Mouse (Mus musculus) splenic B cell, adult 2 months (primary cell): ENCODE results near the gene Met.

Experiments used
- DNase-seq: peaks from one replicate; pipeline ENCODE4 v3.0.0-alpha.2; 2011; ENCODE audit warnings: low read depth, low spot score
- H3K27me3 ChIP-seq: 2 replicates; pipeline ENCODE4 v1.6.1; 2012; ENCODE audit warnings: mild to moderate bottlenecking, low read length, moderate library complexity, mixed read lengths; ENCODE audit not compliant: control insufficient read depth, poor library complexity, insufficient read depth, severe bottlenecking
- H3K36me3 ChIP-seq: 2 replicates; pipeline ENCODE4 v1.6.1; 2012; ENCODE audit warnings: mild to moderate bottlenecking, low read length, moderate library complexity, mixed read lengths; ENCODE audit not compliant: control insufficient read depth, poor library complexity, insufficient read depth, severe bottlenecking

The Met gene

GRCm38 (mm10) chr6:17589953-17590627 lies 126.5 kb downstream of the Met start:
- H3K27me3 ChIP-seq: no peaks in the 10 kb centered on the region
- no peak for DNase-seq

GRCm38 (mm10) chr6:17593971-17594370 lies 130.4 kb downstream of the Met start:
- Histone ChIP-seq H3K27me3 (no peaks in the 10 kb centered on the region), H3K36me3 (no peaks in the 10 kb centered on the region)
- DNase-seq: no peak

More at GRCm38 (mm10) chr6:17589953-17590627, 126.5 kb downstream of the Met start:
- no peaks in the 10 kb centered on the region for H3K36me3 ChIP-seq

- DNase-seq: no peak
- Histone ChIP-seq H3K36me3 (no peaks in the 10 kb centered on the region), H3K27me3 (no peaks in the 10 kb centered on the region)
Measured at GRCm38 (mm10) chr6:17595712-17596462, 132.3 kb downstream of the Met start.

- Histone ChIP-seq H3K27me3 (no peaks in the 10 kb centered on the region), H3K36me3 (no peaks in the 10 kb centered on the region)
- no peak for DNase-seq
Measured at GRCm38 (mm10) chr6:17599373-17599772, 135.8 kb downstream of the Met start.

- DNase-seq: no peak
Measured at GRCm38 (mm10) chr6:17601526-17601925, 137.9 kb downstream of the Met start.

GRCm38 (mm10) chr6:17606915-17607314 lies 143.3 kb downstream of the Met start:
- Histone ChIP-seq H3K36me3 (no peaks in the 10 kb centered on the region), H3K27me3 (no peaks in the 10 kb centered on the region)
- DNase-seq: no peak

More at GRCm38 (mm10) chr6:17601526-17601925, 137.9 kb downstream of the Met start:
- Histone ChIP-seq H3K36me3 (no peaks in the 10 kb centered on the region), H3K27me3 (no peaks in the 10 kb centered on the region)

- Histone ChIP-seq H3K27me3 (no peaks in the 10 kb centered on the region), H3K36me3 (no peaks in the 10 kb centered on the region)
- peak; percentile 53 for DNase-seq
Measured at GRCm38 (mm10) chr6:17611352-17612010, 147.9 kb downstream of the Met start.

GRCm38 (mm10) chr6:17612652-17613051 lies 149.1 kb downstream of the Met start:
- no peak for DNase-seq
- no peaks in the 10 kb centered on the region for H3K36me3 ChIP-seq

GRCm38 (mm10) chr6:17620823-17621222 lies 157.2 kb downstream of the Met start:
- Histone ChIP-seq H3K36me3 (no peaks in the 10 kb centered on the region), H3K27me3 (no peaks in the 10 kb centered on the region)
- no peak for DNase-seq

More at GRCm38 (mm10) chr6:17612652-17613051, 149.1 kb downstream of the Met start:
- no peaks in the 10 kb centered on the region for H3K27me3 ChIP-seq

GRCm38 (mm10) chr6:17621436-17621835 lies 157.8 kb downstream of the Met start:
- DNase-seq: no peak
- no peaks in the 10 kb centered on the region for H3K27me3 ChIP-seq

More at GRCm38 (mm10) chr6:17621436-17621835, 157.8 kb downstream of the Met start:
- no peaks in the 10 kb centered on the region for H3K36me3 ChIP-seq
